ENCODE assay signal across 13 mouse cellular contexts in genomic region chr9:48673804-48674203, GRCm38 (mm10).
DNase-seq lines count a peak whose midpoint lies in the region; ATAC-seq and TF ChIP-seq lines count a peak whose summit lies in the region.
"Had no signal": no experiment of that assay in that cellular context is flagged by ENCODE, and none has a peak within 500 bp of the region (broad histone marks: within the 10 kb centered on the region; RNA-seq: fewer than 3 reads in every experiment).

No protein-coding gene starts in this region.

- H3K4me3 ChIP-seq in heart, embryonic 10.5 days = no peak overlapping the region
- no peak overlapping the region for H3K4me3 ChIP-seq in lung, postnatal 0 days (ENCODE audit: low read depth, low read length)
- H3K4me3 ChIP-seq in hindbrain, embryonic 15.5 days = no peak overlapping the region
- no peak overlapping the region for H3K4me3 ChIP-seq in neural tube, embryonic 15.5 days (replicated peaks)
- H3K4me3 ChIP-seq: heart, embryonic 15.5 days; kidney, embryonic 15.5 days; liver, embryonic 13.5 days; neural tube, embryonic 12.5 days had no signal

- no peak for TF ChIP-seq CTCF in lung, postnatal 0 days (IDR thresholded peaks at IDR 0.05)

- H3K36me3 ChIP-seq in heart, embryonic 10.5 days = no peaks in the 10 kb centered on the region
- no peaks in the 10 kb centered on the region for H3K36me3 ChIP-seq in lung, postnatal 0 days (ENCODE audit: insufficient read depth, low read length)
- H3K36me3 ChIP-seq in hindbrain, embryonic 15.5 days = no peaks in the 10 kb centered on the region
- no peaks in the 10 kb centered on the region for H3K36me3 ChIP-seq in neural tube, embryonic 15.5 days
- H3K36me3 ChIP-seq: heart, embryonic 15.5 days; kidney, embryonic 15.5 days; liver, embryonic 13.5 days; neural tube, embryonic 12.5 days had no signal

- 0 out of 2 replicates have a peak, but pooled peaks cover 19% of the 10 kb centered on the region for H3K27me3 ChIP-seq in heart, embryonic 10.5 days (ENCODE audit: insufficient read depth, poor library complexity, severe bottlenecking)
- H3K27me3 ChIP-seq in lung, postnatal 0 days (replicated peaks; ENCODE audit: insufficient read depth, low read length) = no peaks in the 10 kb centered on the region
- H3K27me3 ChIP-seq in hindbrain, embryonic 15.5 days = no peaks in the 10 kb centered on the region
- H3K27me3 ChIP-seq in neural tube, embryonic 15.5 days (replicated peaks) = peaks cover 16% of the 10 kb centered on the region

- H3K27ac ChIP-seq in heart, embryonic 10.5 days = peak overlapping the region; percentile 9; the same call in 1 of the 2 replicates
- peak overlapping the region; percentile 69 for H3K27ac ChIP-seq in lung, postnatal 0 days (ENCODE audit: low read length)
- peak overlapping the region; percentile 13; the same call in 1 of the 2 replicates for H3K27ac ChIP-seq in hindbrain, embryonic 15.5 days (replicated peaks)
- H3K27ac ChIP-seq in neural tube, embryonic 15.5 days (replicated peaks) = no peak overlapping the region
- H3K27ac ChIP-seq: heart, embryonic 15.5 days; kidney, embryonic 15.5 days; liver, embryonic 13.5 days; neural tube, embryonic 12.5 days had no signal

- no peak overlapping the region for H3K4me2 ChIP-seq in lung, postnatal 0 days (replicated peaks; ENCODE audit: low read depth, low read length)
- no peak overlapping the region for H3K4me2 ChIP-seq in hindbrain, embryonic 15.5 days
- H3K4me2 ChIP-seq in neural tube, embryonic 15.5 days = no peak overlapping the region
- H3K4me2 ChIP-seq: heart, embryonic 15.5 days; liver, embryonic 13.5 days; neural tube, embryonic 12.5 days had no signal

- 60% methylated on average over 5 of the region's 5 CpGs for WGBS in heart, embryonic 10.5 days
- 49% methylated on average over 5 of the region's 5 CpGs for WGBS in lung, postnatal 0 days
- 32% methylated on average over 5 of the region's 5 CpGs for WGBS in hindbrain, embryonic 15.5 days
- 30% methylated on average over 5 of the region's 5 CpGs for WGBS in neural tube, embryonic 15.5 days

- no peak for TF ChIP-seq EP300 in lung, postnatal 0 days (IDR thresholded peaks at IDR 0.05)

- DNase-seq in heart, embryonic 10.5 days (ENCODE audit: low spot score) = no peak
- no peak for DNase-seq in heart, adult 18-20 months
- no peak for DNase-seq in lung, postnatal 0 days (ENCODE audit: low spot score)
- DNase-seq in lung, postnatal 14 days = no peak
- no peak for DNase-seq in adrenal gland, postnatal 4 days (ENCODE audit: low spot score in 2 of 2)
- no peak for DNase-seq in urinary bladder, postnatal 25 days (ENCODE audit: low spot score)
- DNase-seq: liver, embryonic 13.5 days; thymus, postnatal 25 days had no signal

- peak; percentile 39 for ATAC-seq in lung, postnatal 0 days
- no peak for ATAC-seq in hindbrain, embryonic 15.5 days (ENCODE audit: low FRiP score, low read depth)
- ATAC-seq in neural tube, embryonic 15.5 days (ENCODE audit: low FRiP score) = no peak

- H3K9ac ChIP-seq in lung, postnatal 0 days (replicated peaks; ENCODE audit: low read depth) = 0 out of 2 replicates have a peak overlapping the region, but pooled peaks have one; percentile 6
- no peak overlapping the region for H3K9ac ChIP-seq in hindbrain, embryonic 15.5 days
- 0 out of 2 replicates have a peak overlapping the region, but pooled peaks have one; percentile 12 for H3K9ac ChIP-seq in neural tube, embryonic 15.5 days (replicated peaks)
- H3K9ac ChIP-seq: heart, embryonic 15.5 days; kidney, embryonic 15.5 days; liver, embryonic 13.5 days; neural tube, embryonic 12.5 days had no signal

- no peaks in the 10 kb centered on the region for H3K9me3 ChIP-seq in heart, embryonic 10.5 days
- no peaks in the 10 kb centered on the region for H3K9me3 ChIP-seq in lung, postnatal 0 days (ENCODE audit: low read length)
- H3K9me3 ChIP-seq in hindbrain, embryonic 15.5 days = no peaks in the 10 kb centered on the region
- H3K9me3 ChIP-seq in neural tube, embryonic 15.5 days (replicated peaks) = no peaks in the 10 kb centered on the region
- H3K9me3 ChIP-seq: heart, embryonic 15.5 days; kidney, embryonic 15.5 days; liver, embryonic 13.5 days; neural tube, embryonic 12.5 days had no signal

- peaks cover 32% of the 10 kb centered on the region for H3K4me1 ChIP-seq in heart, embryonic 10.5 days
- H3K4me1 ChIP-seq in lung, postnatal 0 days (ENCODE audit: insufficient read depth, low read depth, low read length) = peaks cover 22% of the 10 kb centered on the region; the same call in 1 of the 2 replicates
- peaks cover 43% of the 10 kb centered on the region for H3K4me1 ChIP-seq in hindbrain, embryonic 15.5 days (replicated peaks)
- peaks cover 50% of the 10 kb centered on the region for H3K4me1 ChIP-seq in neural tube, embryonic 15.5 days
